Mouse (Mus musculus): ENCODE results near the gene Tex46. TPM values are rescaled to one million over a fixed set of nuclear protein-coding genes. Genes with fewer than 3 reads are reported as not detected.

Gene Tex46
- polyA plus RNA-seq, 2 experiments, result not detected

GRCm38 (mm10) chr4:136653019-136653418 is 42.8 kb downstream of the Tex46 start:
- H3K4me1 ChIP-seq (ENCODE audit: control insufficient read depth, insufficient read depth, low read length), result peaks cover 16% of the 10 kb centered on the region
- TF ChIP-seq POLR2A (IDR thresholded peaks at IDR 0.05; ENCODE audit: borderline replicate concordance, extremely low read depth, insufficient read depth, insufficient read length), result no peak
- DNase-seq (ENCODE audit: low spot score) (no peak), ATAC-seq (ENCODE audit: low FRiP score, low read depth) (no peak)
- 80% methylated on average over 6 of the region's 6 CpGs for WGBS
- no peaks in the 10 kb centered on the region for H3K9me3 ChIP-seq (ENCODE audit: control insufficient read depth, low read length)
- H3K4me2 ChIP-seq (replicated peaks; ENCODE audit: low read depth, low read length, severe bottlenecking), result no peak overlapping the region
- H3K9ac ChIP-seq (ENCODE audit: low read depth, low read length, severe bottlenecking), result no peak overlapping the region
- H3K27ac ChIP-seq (replicated peaks; ENCODE audit: low read depth, low read length), result no peak overlapping the region
- no peaks in the 10 kb centered on the region for H3K27me3 ChIP-seq (ENCODE audit: control insufficient read depth, insufficient read depth, low read length)
- no peak overlapping the region for H3K4me3 ChIP-seq (replicated peaks; ENCODE audit: low read length)
- peaks cover 46% of the 10 kb centered on the region for H3K36me3 ChIP-seq (ENCODE audit: control insufficient read depth, insufficient read depth, low read length)

DNA sequence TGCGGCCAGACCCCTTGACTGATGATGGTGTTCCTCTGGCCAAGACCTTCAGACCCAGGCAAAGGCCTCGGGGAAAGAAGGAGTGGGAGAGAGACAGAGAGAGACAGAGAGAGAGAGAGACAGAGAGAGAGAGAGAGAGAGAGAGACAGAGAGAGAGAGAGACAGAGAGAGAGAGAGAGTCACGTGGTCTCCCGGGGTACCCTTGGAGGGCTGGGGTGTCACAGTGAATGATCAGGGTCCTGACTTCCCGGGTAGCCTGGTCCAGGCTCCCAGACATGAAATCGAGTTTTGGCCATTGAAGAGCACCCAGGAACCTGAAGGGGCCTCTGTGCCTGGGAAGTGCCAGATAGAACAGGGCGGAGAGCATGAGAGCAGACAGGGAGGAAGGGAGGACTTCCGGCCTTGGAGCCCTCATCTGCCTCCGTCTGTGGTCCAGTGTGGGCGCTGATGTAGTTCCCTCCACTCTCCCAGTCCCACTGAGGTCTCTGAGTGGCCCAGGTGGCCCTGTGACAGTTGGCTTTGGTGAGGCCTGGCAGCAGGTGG is 43.5 kb downstream of the Tex46 start:
- no peak for DNase-seq (ENCODE audit: low spot score)
- Histone ChIP-seq H3K27ac (replicated peaks; ENCODE audit: low read depth, low read length) (no peak overlapping the region), H3K4me3 (replicated peaks; ENCODE audit: low read length) (no peak overlapping the region), H3K9ac (ENCODE audit: low read depth, low read length, severe bottlenecking) (no peak overlapping the region), H3K4me2 (replicated peaks; ENCODE audit: low read depth, low read length, severe bottlenecking) (no peak overlapping the region), H3K36me3 (ENCODE audit: control insufficient read depth, insufficient read depth, low read length) (peaks cover 52% of the 10 kb centered on the region), H3K9me3 (ENCODE audit: control insufficient read depth, low read length) (no peaks in the 10 kb centered on the region), H3K27me3 (ENCODE audit: control insufficient read depth, insufficient read depth, low read length) (no peaks in the 10 kb centered on the region), H3K4me1 (ENCODE audit: control insufficient read depth, insufficient read depth, low read length) (peaks cover 13% of the 10 kb centered on the region)
- no peak for ATAC-seq (ENCODE audit: low FRiP score, low read depth)
- WGBS, result 83% methylated on average over 10 of the region's 10 CpGs
- no peak for TF ChIP-seq POLR2A (IDR thresholded peaks at IDR 0.05; ENCODE audit: borderline replicate concordance, extremely low read depth, insufficient read depth, insufficient read length)

GRCm38 (mm10) chr4:136657914-136658313 is 47.7 kb downstream of the Tex46 start:
- Histone ChIP-seq H3K9me3 (ENCODE audit: control insufficient read depth, low read length) (no peaks in the 10 kb centered on the region), H3K27me3 (ENCODE audit: control insufficient read depth, insufficient read depth, low read length) (no peaks in the 10 kb centered on the region), H3K27ac (replicated peaks; ENCODE audit: low read depth, low read length) (no peak overlapping the region), H3K4me1 (ENCODE audit: control insufficient read depth, insufficient read depth, low read length) (no peaks in the 10 kb centered on the region), H3K36me3 (ENCODE audit: control insufficient read depth, insufficient read depth, low read length) (peaks cover 81% of the 10 kb centered on the region), H3K4me3 (replicated peaks; ENCODE audit: low read length) (no peak overlapping the region), H3K9ac (ENCODE audit: low read depth, low read length, severe bottlenecking) (no peak overlapping the region), H3K4me2 (replicated peaks; ENCODE audit: low read depth, low read length, severe bottlenecking) (no peak overlapping the region)
- 83% methylated on average over 3 of the region's 3 CpGs for WGBS
- TF ChIP-seq POLR2A (IDR thresholded peaks at IDR 0.05; ENCODE audit: borderline replicate concordance, extremely low read depth, insufficient read depth, insufficient read length), result no peak
- no peak for ATAC-seq (ENCODE audit: low FRiP score, low read depth)
- no peak for DNase-seq (ENCODE audit: low spot score)

Small RNA genes lying within 50 kb of the gene (microRNA-seq; reads per million reads assigned to microRNA genes)
- gene Gm22180, result not detected

Other genes with a start within 250 kb of the Tex46 start
- 0.23 and 0.63 TPM in 2 replicates for gene Htr1d, start 186.9 kb upstream of the Tex46 start, polyA plus RNA-seq (2012; rRNA removed)
- 0.25 and 0.44 TPM in 2 replicates for gene Htr1d, start 186.9 kb upstream of the Tex46 start, polyA plus RNA-seq (2014; fragmentation: Nextera tagmentation; extraction: Ambion mirVana)
- gene 6030445D17Rik, start 148.2 kb upstream of the Tex46 start, polyA plus RNA-seq (2012; rRNA removed), result 0.27 and 0.38 TPM in 2 replicates
- 0.26 and 0.48 TPM in 2 replicates for gene 6030445D17Rik, start 148.2 kb upstream of the Tex46 start, polyA plus RNA-seq (2014; fragmentation: Nextera tagmentation; extraction: Ambion mirVana)
- gene Luzp1, start 140.7 kb upstream of the Tex46 start, polyA plus RNA-seq (2012; rRNA removed), result 20.1 and 21.8 TPM in 2 replicates
- 112 and 119 TPM in 2 replicates for gene Luzp1, start 140.7 kb upstream of the Tex46 start, polyA plus RNA-seq (2014; fragmentation: Nextera tagmentation; extraction: Ambion mirVana)
- 89.9 and 97.9 TPM in 2 replicates for gene Kdm1a, start 7.7 kb upstream of the Tex46 start, polyA plus RNA-seq (2012; rRNA removed)
- gene Kdm1a, start 7.7 kb upstream of the Tex46 start, polyA plus RNA-seq (2014; fragmentation: Nextera tagmentation; extraction: Ambion mirVana), result 51.9 and 62.8 TPM in 2 replicates
- gene Lactbl1, start 12.2 kb downstream of the Tex46 start, polyA plus RNA-seq (2012; rRNA removed), result 0.09 and 0.12 TPM in 2 replicates
- gene Lactbl1, start 12.2 kb downstream of the Tex46 start, polyA plus RNA-seq (2014; fragmentation: Nextera tagmentation; extraction: Ambion mirVana), result 0.07 TPM in 1 of 2 replicates, not detected in the other
- gene Ephb2, start 225.6 kb downstream of the Tex46 start, polyA plus RNA-seq (2012; rRNA removed), result 45.2 and 70.7 TPM in 2 replicates
- gene Ephb2, start 225.6 kb downstream of the Tex46 start, polyA plus RNA-seq (2014; fragmentation: Nextera tagmentation; extraction: Ambion mirVana), result 17.9 and 19.4 TPM in 2 replicates